Mouse (Mus musculus) lung, postnatal 0 days (tissue): Measurements from ENCODE around the gene Prkcd.

ENCODE experiments used
- CTCF ChIP-seq: IDR thresholded peaks from 2 replicates; pipeline ENCODE4 v1.5.1; 2016; ENCODE audit warnings: antibody characterized with exemption, mild to moderate bottlenecking
- EP300 ChIP-seq: IDR thresholded peaks from 2 replicates; pipeline ENCODE4 v1.6.1; 2016; ENCODE audit warnings: antibody characterized with exemption, mild to moderate bottlenecking, control low read depth

DNA sequence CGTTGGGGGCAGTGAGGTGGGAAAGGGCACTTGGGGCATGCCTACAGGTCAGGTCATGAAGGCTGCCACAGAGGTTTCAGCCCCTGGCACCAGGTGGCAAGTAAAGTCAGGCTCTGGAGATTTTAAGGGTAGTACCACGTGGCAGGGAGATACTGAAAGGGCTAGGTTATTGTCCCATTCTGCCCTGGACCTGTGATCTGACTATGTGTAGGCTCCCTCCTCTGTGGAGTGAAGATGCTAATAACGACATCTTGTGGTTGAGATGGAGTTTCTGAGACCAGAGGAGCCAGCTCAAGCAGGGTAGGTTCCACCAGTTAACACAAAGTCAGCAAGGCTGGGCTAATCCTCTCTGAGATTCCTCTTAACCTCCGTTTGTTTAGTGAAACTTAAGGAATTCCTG lies 3.8 kb upstream of the Prkcd start:
- TF ChIP-seq CTCF, result no peak; the same call in 1 of the 2 replicates
- no peak for TF ChIP-seq EP300
